Mouse (Mus musculus) neural tube, embryonic 15.5 days (tissue): ENCODE data around the gene Pawr. TPM values are rescaled to one million over a fixed set of nuclear protein-coding genes. Genes with fewer than 3 reads are reported as not detected.

Experiments used
- ATAC-seq: fragments of 200-750 bp; cut with Nextera tagmentation; 2 replicates; pipeline ENCODE4 v1.8.0; 2017; ENCODE audit warnings: mild to moderate bottlenecking, moderate TSS enrichment, moderate library complexity; ENCODE audit not compliant: low FRiP score
- H3K27ac ChIP-seq: fragments of 300-500 bp; sonication (generic); replicated peaks from 2 replicates; pipeline ENCODE4 v1.5.1; 2015; ENCODE audit warnings: mild to moderate bottlenecking, inconsistent platforms
- H3K27me3 ChIP-seq: fragments of 300-500 bp; sonication (generic); replicated peaks from 2 replicates; pipeline ENCODE4 v1.6.1; 2015; ENCODE audit warnings: inconsistent platforms
- H3K36me3 ChIP-seq: fragments of 300-500 bp; sonication (generic); 2 replicates; pipeline ENCODE4 v1.6.1; 2015; ENCODE audit warnings: inconsistent platforms
- H3K4me1 ChIP-seq: fragments of 300-500 bp; sonication (generic); 2 replicates; pipeline ENCODE4 v1.6.1; 2015; ENCODE audit warnings: inconsistent platforms
- H3K4me2 ChIP-seq: fragments of 300-500 bp; sonication (generic); 2 replicates; pipeline ENCODE4 v1.6.1; 2015; ENCODE audit warnings: inconsistent platforms, mild to moderate bottlenecking, moderate library complexity
- H3K4me3 ChIP-seq: fragments of 300-500 bp; sonication (generic); replicated peaks from 2 replicates; pipeline ENCODE4 v1.5.1; 2015; ENCODE audit warnings: mild to moderate bottlenecking, inconsistent platforms
- H3K9ac ChIP-seq: fragments of 300-500 bp; sonication (generic); replicated peaks from 2 replicates; pipeline ENCODE4 v1.6.1; 2015; ENCODE audit warnings: mild to moderate bottlenecking, inconsistent platforms
- H3K9me3 ChIP-seq: fragments of 300-500 bp; sonication (generic); replicated peaks from 2 replicates; pipeline ENCODE4 v1.6.1; 2016; ENCODE audit warnings: inconsistent platforms
- WGBS: fragments of 180-500 bp; shearing (Covaris S2); methylation state at CpG from one replicate; pipeline ENCODE4 v1.1.7; 2015; ENCODE audit warnings: mixed read lengths; 5-methylcytosine and 5-hydroxymethylcytosine counted together
- microRNA-seq: library from miRNA; unstranded; fragments of <30 nt; microRNA quantifications from one replicate; pipeline ENCODE4, GENCODE M21; 2017
- polyA plus RNA-seq: library from polyadenylated mRNA; unstranded; fragments of >200 nt; fragmentation: Nextera tagmentation; extraction: Ambion mirVana; gene quantifications from 2 replicates; pipeline ENCODE4 v1.2.1, GENCODE M21; 2015

Pawr gene
- polyA plus RNA-seq, 1 experiment from 2014 or later: 2.9 TPM

- Histone ChIP-seq H3K4me3 (no peak overlapping the region), H3K27me3 (no peaks in the 10 kb centered on the region), H3K9me3 (no peaks in the 10 kb centered on the region), H3K36me3 (no peaks in the 10 kb centered on the region), H3K27ac (no peak overlapping the region), H3K9ac (no peak overlapping the region), H3K4me2 (no peak overlapping the region), H3K4me1 (peaks cover 10% of the 10 kb centered on the region)
- 93% methylated on average over 4 of the region's 4 CpGs for WGBS
- no peak for ATAC-seq
These were observed 118.5 kb downstream of the Pawr start for GRCm38 (mm10) chr10:108450401-108450800.

- no peak for ATAC-seq
- no peak overlapping the region for H3K4me3 ChIP-seq
- H3K27ac ChIP-seq: no peak overlapping the region
- H3K9ac ChIP-seq: no peak overlapping the region
- H3K36me3 ChIP-seq: no peaks in the 10 kb centered on the region
- no peaks in the 10 kb centered on the region for H3K27me3 ChIP-seq
- 91% methylated on average over 8 of the region's 8 CpGs for WGBS
- no peak overlapping the region for H3K4me2 ChIP-seq
- peaks cover 9% of the 10 kb centered on the region for H3K4me1 ChIP-seq
- no peaks in the 10 kb centered on the region for H3K9me3 ChIP-seq
These were observed 119.6 kb downstream of the Pawr start for GRCm38 (mm10) chr10:108451516-108451915.

- H3K27me3 ChIP-seq: no peaks in the 10 kb centered on the region
- no peak overlapping the region for H3K9ac ChIP-seq
- no peak overlapping the region for H3K4me2 ChIP-seq
- no peaks in the 10 kb centered on the region for H3K9me3 ChIP-seq
- no peak for ATAC-seq
- H3K4me3 ChIP-seq: no peak overlapping the region
- H3K4me1 ChIP-seq: no peaks in the 10 kb centered on the region
- WGBS: 92% methylated on average over 9 of the region's 9 CpGs
- H3K27ac ChIP-seq: no peak overlapping the region
- H3K36me3 ChIP-seq: no peaks in the 10 kb centered on the region
These were observed 120.5 kb downstream of the Pawr start for GRCm38 (mm10) chr10:108452421-108452820.

- Histone ChIP-seq H3K4me2 (no peak overlapping the region), H3K9me3 (no peaks in the 10 kb centered on the region), H3K9ac (no peak overlapping the region), H3K27ac (no peak overlapping the region), H3K4me3 (no peak overlapping the region), H3K27me3 (no peaks in the 10 kb centered on the region), H3K36me3 (no peaks in the 10 kb centered on the region), H3K4me1 (no peaks in the 10 kb centered on the region)
- WGBS: 71% methylated on average over 2 of the region's 2 CpGs
- no peak for ATAC-seq
These were observed 121.6 kb downstream of the Pawr start for GRCm38 (mm10) chr10:108453561-108453960.

- 88% methylated on average over 11 of the region's 11 CpGs for WGBS
- Histone ChIP-seq H3K27ac (no peak overlapping the region), H3K36me3 (no peaks in the 10 kb centered on the region), H3K4me1 (no peaks in the 10 kb centered on the region), H3K4me2 (no peak overlapping the region), H3K27me3 (no peaks in the 10 kb centered on the region), H3K9ac (no peak overlapping the region), H3K9me3 (no peaks in the 10 kb centered on the region), H3K4me3 (no peak overlapping the region)
- no peak for ATAC-seq
These were observed 122.8 kb downstream of the Pawr start for GRCm38 (mm10) chr10:108454691-108455117.

- H3K9ac ChIP-seq: no peak overlapping the region
- no peak for ATAC-seq
- 78% methylated on average over 10 of the region's 10 CpGs for WGBS
- H3K4me1 ChIP-seq: no peaks in the 10 kb centered on the region
- no peak overlapping the region for H3K4me2 ChIP-seq
- H3K27ac ChIP-seq: no peak overlapping the region
- no peaks in the 10 kb centered on the region for H3K9me3 ChIP-seq
- no peak overlapping the region for H3K4me3 ChIP-seq
- no peaks in the 10 kb centered on the region for H3K27me3 ChIP-seq
- H3K36me3 ChIP-seq: no peaks in the 10 kb centered on the region
These were observed 123.3 kb downstream of the Pawr start for GRCm38 (mm10) chr10:108455204-108455603.

- 87% methylated on average over 2 of the region's 2 CpGs for WGBS
- H3K4me1 ChIP-seq: no peaks in the 10 kb centered on the region
- no peak overlapping the region for H3K4me2 ChIP-seq
- H3K27ac ChIP-seq: no peak overlapping the region
- no peaks in the 10 kb centered on the region for H3K9me3 ChIP-seq
- H3K4me3 ChIP-seq: no peak overlapping the region
- H3K36me3 ChIP-seq: no peaks in the 10 kb centered on the region
- H3K9ac ChIP-seq: no peak overlapping the region
- ATAC-seq: no peak
- H3K27me3 ChIP-seq: no peaks in the 10 kb centered on the region
These were observed 124.0 kb downstream of the Pawr start for GRCm38 (mm10) chr10:108455883-108456282.

- Histone ChIP-seq H3K9me3 (no peaks in the 10 kb centered on the region), H3K27ac (no peak overlapping the region), H3K36me3 (no peaks in the 10 kb centered on the region), H3K4me2 (no peak overlapping the region), H3K4me3 (no peak overlapping the region), H3K9ac (no peak overlapping the region), H3K27me3 (no peaks in the 10 kb centered on the region), H3K4me1 (no peaks in the 10 kb centered on the region)
- ATAC-seq: no peak
- 100% methylated on average over 2 of the region's 2 CpGs for WGBS
These were observed 125.1 kb downstream of the Pawr start for GRCm38 (mm10) chr10:108457054-108457453.

GRCm38 (mm10) chr10:108461862-108462261 is 129.9 kb downstream of the Pawr start:
- Histone ChIP-seq H3K9ac (no peak overlapping the region), H3K4me2 (no peak overlapping the region), H3K9me3 (0 out of 2 replicates have a peak, but pooled peaks cover 2% of the 10 kb centered on the region), H3K4me1 (no peaks in the 10 kb centered on the region), H3K27ac (no peak overlapping the region), H3K27me3 (no peaks in the 10 kb centered on the region), H3K4me3 (no peak overlapping the region), H3K36me3 (no peaks in the 10 kb centered on the region)
- ATAC-seq: no peak
- WGBS: 68% methylated on average over 2 of the region's 2 CpGs

Small RNA genes within 50 kb of the gene (microRNA-seq; reads per million reads assigned to microRNA genes)
- not detected for gene Gm25591

Other genes starting within 250 kb of the Pawr start
- 63.4 and 73.3 TPM in 2 replicates for gene Ppp1r12a, start 169.9 kb upstream of the Pawr start, polyA plus RNA-seq